Mouse (Mus musculus): ENCODE measurements around the gene Cavin1. TPM values are rescaled to one million over a fixed set of nuclear protein-coding genes. Genes with fewer than 3 reads are reported as not detected.
A peak's percentile ranks its signal among the peaks of the same experiment; 100 is the strongest.
"Not testable (repeated sequence)": the region's sequence is repeated elsewhere in the genome, so short reads cannot be mapped to it uniquely, and the experiment has no call there.

Cavin1 gene
- total and polyA plus RNA-seq, 2 experiments from 2014 or later: 305 to 442 TPM

DNA sequence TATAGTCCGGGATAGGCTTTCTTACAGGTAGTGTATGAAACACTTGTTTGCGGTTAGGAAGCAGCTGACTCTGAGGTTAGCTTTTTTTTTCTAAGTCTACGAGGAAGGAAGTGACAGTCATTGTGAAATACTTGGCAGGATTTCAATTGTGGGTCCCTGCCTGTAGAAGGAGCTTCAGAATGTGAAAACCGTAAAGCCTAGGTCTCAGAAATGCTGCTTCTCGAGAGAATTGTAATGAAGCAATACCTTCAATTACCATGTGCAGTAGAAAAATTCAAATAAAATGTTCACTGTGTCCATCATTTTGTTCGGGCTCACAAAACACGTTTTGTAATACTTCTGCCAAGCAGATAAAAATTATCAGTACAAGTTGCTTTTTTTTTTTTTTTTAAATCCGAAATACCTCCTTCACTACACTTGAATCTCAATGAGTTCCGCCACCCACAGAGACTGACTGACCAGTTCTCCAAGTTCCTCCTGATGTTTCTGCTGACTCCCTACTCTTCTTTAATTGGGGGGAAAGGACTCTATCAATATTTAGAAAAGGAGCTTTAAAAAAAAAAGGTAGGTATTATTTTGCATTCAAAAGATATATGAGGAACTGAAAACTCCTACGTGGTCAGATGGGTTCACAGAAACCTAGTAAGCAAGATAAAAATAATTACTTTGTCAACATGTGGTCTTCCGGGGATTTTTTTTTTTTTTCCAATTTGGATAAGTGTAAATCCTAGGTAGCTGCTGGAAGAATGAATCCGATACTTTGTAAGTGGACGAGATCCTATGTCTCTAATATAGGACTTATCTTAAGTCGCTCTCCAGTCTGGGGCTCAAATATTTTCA lies 37.7 kb upstream of the Cavin1 start:
- peak; percentile 74 for DNase-seq (ENCODE audit: low spot score)
- Histone ChIP-seq H3K27ac (ENCODE audit: low read depth) (peak overlapping the region; percentile 93), H3K9ac (replicated peaks; ENCODE audit: low read depth, low read length) (peak overlapping the region; percentile 47; the same call in 1 of the 2 replicates), H3K4me3 (ENCODE audit: low read depth, low read length) (peak overlapping the region; percentile 77), H3K9me3 (replicated peaks; ENCODE audit: control insufficient read depth, low read length) (no peaks in the 10 kb centered on the region), H3K27me3 (ENCODE audit: control insufficient read depth, insufficient read depth, low read length) (no peaks in the 10 kb centered on the region), H3K4me1 (ENCODE audit: control insufficient read depth, insufficient read depth) (peaks cover 13% of the 10 kb centered on the region), H3K4me2 (ENCODE audit: low read depth, low read length) (peak overlapping the region; percentile 79), H3K36me3 (replicated peaks; ENCODE audit: control insufficient read depth, insufficient read depth, low read length) (peaks cover 12% of the 10 kb centered on the region)
- no peak for ATAC-seq (ENCODE audit: insufficient read depth, low read depth)
- TF ChIP-seq EP300 (IDR thresholded peaks at IDR 0.05; ENCODE audit: low read depth): 0 out of 2 replicates have a peak, but pooled peaks have one; percentile 24
- no peak for TF ChIP-seq CTCF (IDR thresholded peaks at IDR 0.05; ENCODE audit: low read depth)
- 28% methylated on average over 14 of the region's 14 CpGs for WGBS

DNA sequence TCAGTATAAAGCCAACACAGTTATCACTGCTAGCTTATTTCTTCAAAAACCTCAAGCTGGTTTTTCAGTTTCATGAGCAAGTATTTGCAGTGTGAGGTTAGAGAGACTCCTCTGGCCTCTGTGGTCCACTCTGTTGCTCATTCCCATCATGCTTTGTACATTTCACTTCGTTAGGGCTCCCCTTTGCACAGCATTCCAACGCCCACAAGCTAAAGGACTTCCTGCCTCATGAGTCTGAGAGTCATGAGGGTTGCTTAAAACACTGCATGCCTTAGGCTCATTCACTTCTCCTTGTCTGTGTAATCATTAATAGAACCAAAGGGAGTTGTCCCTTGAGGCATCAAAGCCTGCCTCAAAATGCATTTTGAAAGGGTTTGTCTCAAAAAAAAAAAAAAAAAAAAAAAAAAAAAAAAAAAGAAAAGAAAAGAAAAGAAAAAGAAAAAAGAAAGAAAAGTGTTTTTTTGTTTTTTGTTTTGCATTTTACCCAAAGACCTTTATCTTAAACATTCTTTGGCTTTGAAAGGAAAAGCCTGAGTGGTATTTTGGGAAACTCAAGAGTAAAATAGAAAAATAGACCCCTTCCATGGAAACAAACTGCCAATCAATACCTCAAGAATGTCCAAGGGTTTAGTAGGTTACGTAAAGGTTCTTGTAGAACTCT lies 32.5 kb upstream of the Cavin1 start:
- no peak for DNase-seq (ENCODE audit: low spot score)
- no peak for ATAC-seq (ENCODE audit: insufficient read depth, low read depth)
- TF ChIP-seq EP300 (IDR thresholded peaks at IDR 0.05; ENCODE audit: low read depth) (no peak), CTCF (IDR thresholded peaks at IDR 0.05; ENCODE audit: low read depth) (no peak)
- H3K36me3 ChIP-seq (replicated peaks; ENCODE audit: control insufficient read depth, insufficient read depth, low read length): no peaks in the 10 kb centered on the region
- H3K4me3 ChIP-seq (ENCODE audit: low read depth, low read length): no peak overlapping the region
- H3K27me3 ChIP-seq (ENCODE audit: control insufficient read depth, insufficient read depth, low read length): no peaks in the 10 kb centered on the region
- 37% methylated on average over 3 of the region's 3 CpGs for WGBS
- H3K9ac ChIP-seq (replicated peaks; ENCODE audit: low read depth, low read length): no peak overlapping the region
- no peak overlapping the region for H3K27ac ChIP-seq (ENCODE audit: low read depth)
- no peaks in the 10 kb centered on the region for H3K4me1 ChIP-seq (ENCODE audit: control insufficient read depth, insufficient read depth)
- no peaks in the 10 kb centered on the region for H3K9me3 ChIP-seq (replicated peaks; ENCODE audit: control insufficient read depth, low read length)
- H3K4me2 ChIP-seq (ENCODE audit: low read depth, low read length): no peak overlapping the region

DNA sequence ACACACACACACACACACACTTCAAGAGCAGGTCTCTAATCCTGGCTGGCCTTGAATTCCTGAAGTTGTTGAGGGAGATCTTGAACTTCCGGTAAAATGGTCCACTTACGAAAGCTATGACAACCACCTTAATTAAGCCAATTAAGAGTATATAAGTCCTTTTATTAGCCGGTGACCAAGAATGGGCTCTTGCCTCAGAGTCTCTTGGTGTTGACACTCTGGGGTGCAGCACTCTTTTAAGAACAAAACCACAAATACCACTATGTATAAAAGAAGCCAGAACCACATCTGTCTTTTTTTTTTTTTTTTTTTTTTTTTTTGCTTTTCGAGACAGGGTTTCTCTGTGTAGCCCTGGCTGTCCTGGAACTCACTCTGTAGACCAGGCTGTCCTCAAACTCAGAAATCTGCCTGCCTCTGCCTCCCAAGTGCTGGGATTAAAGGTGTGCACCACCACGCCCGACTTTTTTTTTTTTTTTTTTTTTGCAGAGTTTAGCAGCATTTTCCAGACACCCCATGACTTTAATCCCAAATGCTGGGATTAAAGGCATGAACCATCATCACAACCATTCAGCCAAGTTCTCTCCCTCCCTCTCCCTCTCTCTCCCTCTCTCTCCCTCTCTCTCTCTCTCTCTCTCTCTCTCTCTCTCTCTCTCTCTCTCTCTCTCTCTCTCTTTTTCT lies 31.3 kb upstream of the Cavin1 start:
- not testable (repeated sequence) for H3K36me3 ChIP-seq (replicated peaks; ENCODE audit: control insufficient read depth, insufficient read depth, low read length); H3K9ac ChIP-seq (replicated peaks; ENCODE audit: low read depth, low read length); H3K27me3 ChIP-seq (ENCODE audit: control insufficient read depth, insufficient read depth, low read length); H3K27ac ChIP-seq (ENCODE audit: low read depth); DNase-seq (ENCODE audit: low spot score); H3K4me2 ChIP-seq (ENCODE audit: low read depth, low read length); H3K4me3 ChIP-seq (ENCODE audit: low read depth, low read length); H3K4me1 ChIP-seq (ENCODE audit: control insufficient read depth, insufficient read depth); ATAC-seq (ENCODE audit: insufficient read depth, low read depth); H3K9me3 ChIP-seq (replicated peaks; ENCODE audit: control insufficient read depth, low read length)
- WGBS: 72% methylated on average over 5 of the region's 6 CpGs

DNA sequence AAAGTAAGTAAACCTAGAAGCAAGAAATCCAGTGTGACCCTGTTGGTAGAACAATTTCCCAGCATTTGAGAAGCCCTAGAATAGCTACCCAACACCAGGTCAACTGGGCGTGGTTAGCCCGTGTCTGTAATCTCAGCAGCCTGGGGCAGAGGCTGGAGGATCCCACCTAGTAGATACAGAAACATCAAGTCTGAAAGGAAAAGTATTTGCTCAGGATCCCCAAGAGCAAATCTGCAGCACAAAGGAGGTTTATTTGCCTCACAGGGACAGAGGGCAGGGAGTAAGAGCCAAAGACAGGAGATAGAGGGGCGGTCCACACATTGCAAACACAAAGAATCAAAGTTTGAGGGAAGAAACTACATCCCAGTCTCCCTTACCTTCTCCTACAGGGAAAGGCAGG lies 28.6 kb upstream of the Cavin1 start:
- ATAC-seq (ENCODE audit: insufficient read depth, low read depth) (no peak), DNase-seq (ENCODE audit: low spot score) (no peak)
- 59% methylated on average over 3 of the region's 3 CpGs for WGBS
- H3K9me3 ChIP-seq (replicated peaks; ENCODE audit: control insufficient read depth, low read length): no peaks in the 10 kb centered on the region
- H3K27ac ChIP-seq (ENCODE audit: low read depth): no peak overlapping the region
- H3K27me3 ChIP-seq (ENCODE audit: control insufficient read depth, insufficient read depth, low read length): no peaks in the 10 kb centered on the region
- H3K9ac ChIP-seq (replicated peaks; ENCODE audit: low read depth, low read length): no peak overlapping the region
- H3K4me1 ChIP-seq (ENCODE audit: control insufficient read depth, insufficient read depth): no peaks in the 10 kb centered on the region
- no peak overlapping the region for H3K4me2 ChIP-seq (ENCODE audit: low read depth, low read length)
- TF ChIP-seq CTCF (IDR thresholded peaks at IDR 0.05; ENCODE audit: low read depth): no peak
- TF ChIP-seq EP300 (IDR thresholded peaks at IDR 0.05; ENCODE audit: low read depth): no peak
- no peak overlapping the region for H3K4me3 ChIP-seq (ENCODE audit: low read depth, low read length)
- no peaks in the 10 kb centered on the region for H3K36me3 ChIP-seq (replicated peaks; ENCODE audit: control insufficient read depth, insufficient read depth, low read length)

DNA sequence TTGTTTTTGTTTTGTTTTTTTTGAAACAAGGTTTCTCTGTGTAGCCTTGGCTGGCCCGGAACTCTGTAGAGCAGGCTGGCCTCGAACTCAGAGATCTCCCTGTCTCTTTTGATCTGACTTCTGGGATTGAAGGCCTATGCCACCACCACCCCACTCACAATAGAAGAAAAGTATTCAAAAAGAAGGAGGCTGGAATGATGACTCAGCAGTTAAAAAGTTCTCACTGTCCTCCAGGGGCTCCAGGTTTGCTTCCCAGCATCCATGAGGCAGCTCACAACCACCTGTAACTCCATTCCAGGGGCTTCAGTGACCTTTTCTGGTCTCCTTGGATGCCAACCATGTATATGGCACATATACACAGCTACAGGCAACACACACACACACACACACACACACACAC lies 28.1 kb upstream of the Cavin1 start:
- Histone ChIP-seq H3K4me3 (ENCODE audit: low read depth, low read length) (no peak overlapping the region), H3K27me3 (ENCODE audit: control insufficient read depth, insufficient read depth, low read length) (no peaks in the 10 kb centered on the region), H3K9me3 (replicated peaks; ENCODE audit: control insufficient read depth, low read length) (no peaks in the 10 kb centered on the region), H3K36me3 (replicated peaks; ENCODE audit: control insufficient read depth, insufficient read depth, low read length) (no peaks in the 10 kb centered on the region), H3K27ac (ENCODE audit: low read depth) (no peak overlapping the region), H3K4me1 (ENCODE audit: control insufficient read depth, insufficient read depth) (no peaks in the 10 kb centered on the region), H3K9ac (replicated peaks; ENCODE audit: low read depth, low read length) (no peak overlapping the region), H3K4me2 (ENCODE audit: low read depth, low read length) (no peak overlapping the region)
- ATAC-seq (ENCODE audit: insufficient read depth, low read depth) (no peak), DNase-seq (ENCODE audit: low spot score) (no peak)
- TF ChIP-seq CTCF (IDR thresholded peaks at IDR 0.05; ENCODE audit: low read depth): no peak
- no peak for TF ChIP-seq EP300 (IDR thresholded peaks at IDR 0.05; ENCODE audit: low read depth)
- WGBS: 77% methylated on average over 2 of the region's 2 CpGs

Measured in heart, postnatal 0 days (tissue).